Mouse (Mus musculus) hindbrain, embryonic 12.5 days (tissue): ENCODE measurements at regions not wholly inside any gene's neighbourhood (a gene's known extent, or its start where the extent isn't known, plus 50 kb on each side); places are given as distances from the start of the nearest gene placed in this dataset.

Source experiments
- ATAC-seq: fragments of 200-750 bp; cut with Nextera tagmentation; 2 replicates; pipeline ENCODE4 v1.8.0; 2017; ENCODE audit warnings: moderate TSS enrichment; ENCODE audit not compliant: low FRiP score
- H3K27ac ChIP-seq: fragments of 300-500 bp; sonication (generic); 2 replicates; pipeline ENCODE4 v1.5.1; 2016; ENCODE audit warnings: mild to moderate bottlenecking
- H3K27me3 ChIP-seq: fragments of 300-500 bp; sonication (generic); 2 replicates; pipeline ENCODE4 v1.6.1; 2016; ENCODE audit warnings: mild to moderate bottlenecking
- H3K36me3 ChIP-seq: fragments of 300-500 bp; sonication (generic); 2 replicates; pipeline ENCODE4 v1.6.1; 2016; ENCODE audit warnings: mild to moderate bottlenecking
- H3K4me1 ChIP-seq: fragments of 300-500 bp; sonication (generic); 2 replicates; pipeline ENCODE4 v1.6.1; 2016
- H3K4me2 ChIP-seq: fragments of 300-500 bp; sonication (generic); replicated peaks from 2 replicates; pipeline ENCODE4 v1.6.1; 2016; ENCODE audit warnings: mild to moderate bottlenecking
- H3K4me3 ChIP-seq: fragments of 300-500 bp; sonication (generic); 2 replicates; pipeline ENCODE4 v1.5.1; 2016; ENCODE audit warnings: mild to moderate bottlenecking
- H3K9ac ChIP-seq: fragments of 300-500 bp; sonication (generic); 2 replicates; pipeline ENCODE4 v1.6.1; 2016; ENCODE audit warnings: mild to moderate bottlenecking, moderate library complexity
- H3K9me3 ChIP-seq: fragments of 300-500 bp; sonication (generic); replicated peaks from 2 replicates; pipeline ENCODE4 v1.6.1; 2016; ENCODE audit warnings: mild to moderate bottlenecking
- WGBS: fragments of 180-500 bp; shearing (Covaris S2); methylation state at CpG from one replicate; pipeline ENCODE4 v1.1.7; 2016; 5-methylcytosine and 5-hydroxymethylcytosine counted together

- no peaks in the 10 kb centered on the region for H3K27me3 ChIP-seq
- 80% methylated on average over 4 of the region's 4 CpGs for WGBS
- no peaks in the 10 kb centered on the region for H3K9me3 ChIP-seq
- no peak overlapping the region for H3K4me2 ChIP-seq
- no peaks in the 10 kb centered on the region for H3K36me3 ChIP-seq
- H3K27ac ChIP-seq, result no peak overlapping the region
- no peak overlapping the region for H3K9ac ChIP-seq
- ATAC-seq, result no peak
- no peaks in the 10 kb centered on the region for H3K4me1 ChIP-seq
- no peak overlapping the region for H3K4me3 ChIP-seq
These were observed 61.5 kb upstream of the Inhba start for GRCm38 (mm10) chr13:15950143-15950542.

GRCm38 (mm10) chr13:15950885-15951610, 60.6 kb upstream of the Inhba start:
- Histone ChIP-seq H3K4me3 (no peak overlapping the region), H3K36me3 (no peaks in the 10 kb centered on the region), H3K9ac (no peak overlapping the region), H3K4me2 (no peak overlapping the region), H3K4me1 (no peaks in the 10 kb centered on the region), H3K9me3 (no peaks in the 10 kb centered on the region), H3K27ac (no peak overlapping the region), H3K27me3 (no peaks in the 10 kb centered on the region)
- WGBS, result 79% methylated on average over 3 of the region's 3 CpGs
- no peak for ATAC-seq
